ENCODE assay signal across 8 mouse cellular contexts in genomic region chr12:86895703-86896409, GRCm38 (mm10). TPM values are rescaled to one million over a fixed set of nuclear protein-coding genes. Genes with fewer than 3 reads are reported as not detected.
A peak's percentile ranks its signal among the peaks of the same experiment; 100 is the strongest.
DNase-seq lines count a peak whose midpoint lies in the region; ATAC-seq and TF ChIP-seq lines count a peak whose summit lies in the region.

No protein-coding gene starts in this region.

- peak overlapping the region; percentile 64 for H3K4me2 ChIP-seq in hindbrain, embryonic 12.5 days (replicated peaks)
- peak overlapping the region; percentile 57 for H3K4me2 ChIP-seq in midbrain, embryonic 12.5 days (replicated peaks)

- no peaks in the 10 kb centered on the region for H3K36me3 ChIP-seq in hindbrain, embryonic 12.5 days
- no peaks in the 10 kb centered on the region for H3K36me3 ChIP-seq in midbrain, embryonic 12.5 days

- DNase-seq in kidney, adult 9 months: peak; percentile 38
- no peak for DNase-seq in kidney, postnatal 14 days
- DNase-seq in spleen, postnatal 14 days (ENCODE audit: low spot score in 2 of 2): no peak
- DNase-seq in testis, postnatal 10 days (ENCODE audit: low spot score): no peak
- no peak for DNase-seq in spleen, postnatal 36 days (ENCODE audit: low spot score in 2 of 2)

- ATAC-seq in hindbrain, embryonic 12.5 days (ENCODE audit: low FRiP score): no peak
- no peak for ATAC-seq in midbrain, embryonic 12.5 days (ENCODE audit: low FRiP score, low read depth)

- no peak overlapping the region for H3K4me3 ChIP-seq in cortical plate, adult 2 months (ENCODE audit: insufficient read depth, low read length)
- H3K4me3 ChIP-seq in hindbrain, embryonic 12.5 days: peak overlapping the region; percentile 25
- peak overlapping the region; percentile 29; the same call in 1 of the 2 replicates for H3K4me3 ChIP-seq in midbrain, embryonic 12.5 days

- 0 out of 2 replicates have a peak overlapping the region, but pooled peaks have one; percentile 6 for H3K27ac ChIP-seq in cortical plate, adult 2 months (ENCODE audit: insufficient read depth, low read length)
- peak overlapping the region; percentile 99 for H3K27ac ChIP-seq in hindbrain, embryonic 12.5 days
- H3K27ac ChIP-seq in midbrain, embryonic 12.5 days (replicated peaks): peak overlapping the region; percentile 98

- H3K9me3 ChIP-seq in hindbrain, embryonic 12.5 days (replicated peaks): no peaks in the 10 kb centered on the region
- H3K9me3 ChIP-seq in midbrain, embryonic 12.5 days: no peaks in the 10 kb centered on the region

- H3K27me3 ChIP-seq in hindbrain, embryonic 12.5 days: no peaks in the 10 kb centered on the region
- no peaks in the 10 kb centered on the region for H3K27me3 ChIP-seq in midbrain, embryonic 12.5 days

- TF ChIP-seq CTCF in cortical plate, adult 2 months (IDR thresholded peaks at IDR 0.05; ENCODE audit: extremely low read depth, insufficient read depth, low read length): no peak

- H3K4me1 ChIP-seq in cortical plate, adult 2 months (ENCODE audit: control insufficient read depth, insufficient read depth, low read length): peaks cover 18% of the 10 kb centered on the region
- H3K4me1 ChIP-seq in hindbrain, embryonic 12.5 days: peaks cover 86% of the 10 kb centered on the region
- peaks cover 80% of the 10 kb centered on the region for H3K4me1 ChIP-seq in midbrain, embryonic 12.5 days

- 52% methylated on average over 4 of the region's 4 CpGs for WGBS in hindbrain, embryonic 12.5 days
- WGBS in midbrain, embryonic 12.5 days: 44% methylated on average over 4 of the region's 4 CpGs

- H3K9ac ChIP-seq in hindbrain, embryonic 12.5 days: peak overlapping the region; percentile 64
- H3K9ac ChIP-seq in midbrain, embryonic 12.5 days (replicated peaks): peak overlapping the region; percentile 50

- no peak for TF ChIP-seq POLR2A in cortical plate, adult 2 months (IDR thresholded peaks at IDR 0.05; ENCODE audit: extremely low read depth, insufficient read depth, low read length)

RNA-seq across cellular contexts. Expression of gene Irf2bpl, which starts 11.3 kb away (rescaled TPM):
- 35.7 and 37.1 TPM in 2 replicates for polyA plus RNA-seq in cortical plate, adult 2 months (2012; rRNA removed)
- polyA plus RNA-seq in hindbrain, embryonic 12.5 days (2016; fragmentation: Nextera tagmentation; extraction: Ambion mirVana): 75.9 and 86.3 TPM in 2 replicates
- 74.0 and 76.0 TPM in 2 replicates for polyA plus RNA-seq in midbrain, embryonic 12.5 days (2016; fragmentation: Nextera tagmentation; extraction: Ambion mirVana)

RNA-seq across cellular contexts. Expression of gene Cipc, which starts 51.0 kb away (rescaled TPM):
- 83.7 and 84.4 TPM in 2 replicates for polyA plus RNA-seq in cortical plate, adult 2 months (2012; rRNA removed)
- polyA plus RNA-seq in hindbrain, embryonic 12.5 days (2016; fragmentation: Nextera tagmentation; extraction: Ambion mirVana): 41.1 and 46.9 TPM in 2 replicates
- polyA plus RNA-seq in midbrain, embryonic 12.5 days (2016; fragmentation: Nextera tagmentation; extraction: Ambion mirVana): 44.3 and 46.4 TPM in 2 replicates

Comparison
In these comparisons a context has a peak if more than half of its experiments do, and no peak if none do; other contexts are left out.
1. H3K27ac ChIP-seq: peak in every context shown above with its lines; median percentile 99 in hindbrain, embryonic 12.5 days; 98 in midbrain, embryonic 12.5 days; 6 in cortical plate, adult 2 months.